Mouse (Mus musculus) heart, embryonic 14.5 days (tissue): ENCODE data around the gene Urm1. TPM values are rescaled to one million over a fixed set of nuclear protein-coding genes. Genes with fewer than 3 reads are reported as not detected.

Experiments
- ATAC-seq: fragments of 200-750 bp; cut with Nextera tagmentation; 2 replicates; pipeline ENCODE4 v1.8.0; 2017; ENCODE audit warnings: low read depth, moderate TSS enrichment; ENCODE audit not compliant: insufficient number of reproducible peaks, insufficient read depth, low FRiP score
- H3K27ac ChIP-seq, 2 experiments: fragments of 200-500 bp in 1 of 2; fragments of 300-500 bp in 1 of 2; sonication (generic) in 1 of 2; replicated peaks in 1 of 2; 2 replicates each; pipeline ENCODE4 v1.5.1; 2012 to 2014; ENCODE audit warnings: low read depth in 2 of 2, low read length in 2 of 2, control low read depth in 1 of 2, mild to moderate bottlenecking in 1 of 2, mixed read lengths in 1 of 2; ENCODE audit not compliant: control insufficient read depth in 1 of 2, insufficient read depth in 1 of 2
- H3K27me3 ChIP-seq: fragments of 300-500 bp; sonication (generic); 2 replicates; pipeline ENCODE4 v1.6.1; 2014; ENCODE audit warnings: mild to moderate bottlenecking, low read length, control low read depth; ENCODE audit not compliant: control insufficient read depth, insufficient read depth
- H3K36me3 ChIP-seq: fragments of 300-500 bp; sonication (generic); 2 replicates; pipeline ENCODE4 v1.6.1; 2014; ENCODE audit warnings: mild to moderate bottlenecking, control low read depth, low read length, mixed read lengths; ENCODE audit not compliant: control insufficient read depth, insufficient read depth
- H3K4me1 ChIP-seq, 2 experiments: fragments of 200-500 bp in 1 of 2; fragments of 300-500 bp in 1 of 2; sonication (generic) in 1 of 2; 2 replicates each; pipeline ENCODE4 v1.6.1; 2012 to 2014; ENCODE audit warnings: low read length in 2 of 2, control low read depth in 1 of 2, mixed read lengths in 1 of 2; ENCODE audit not compliant: control insufficient read depth in 2 of 2, insufficient read depth in 2 of 2
- H3K4me2 ChIP-seq: fragments of 300-500 bp; sonication (generic); 2 replicates; pipeline ENCODE4 v1.6.1; 2014; ENCODE audit warnings: mild to moderate bottlenecking, low read length
- H3K4me3 ChIP-seq, 2 experiments: fragments of 200-500 bp in 1 of 2; fragments of 300-500 bp in 1 of 2; sonication (generic) in 1 of 2; 2 replicates each; pipeline ENCODE4 v1.5.1; 2012 to 2014; ENCODE audit warnings: low read length in 2 of 2, mild to moderate bottlenecking in 2 of 2, control low read depth in 1 of 2, low read depth in 1 of 2, moderate library complexity in 1 of 2; ENCODE audit not compliant: control insufficient read depth in 1 of 2, insufficient read depth in 1 of 2
- H3K9ac ChIP-seq: fragments of 300-500 bp; sonication (generic); 2 replicates; pipeline ENCODE4 v1.6.1; 2014; ENCODE audit warnings: mild to moderate bottlenecking, low read length
- H3K9me3 ChIP-seq: fragments of 300-500 bp; sonication (generic); 2 replicates; pipeline ENCODE4 v1.6.1; 2016; ENCODE audit warnings: low read length, control low read depth; ENCODE audit not compliant: control insufficient read depth
- WGBS: fragments of 180-500 bp; shearing (Covaris S2); extraction: QIAGEN DNeasy Blood & Tissue Kit; methylation state at CpG from one replicate; pipeline ENCODE4 v1.1.7; 2014; 5-methylcytosine and 5-hydroxymethylcytosine counted together
- microRNA-seq: library from miRNA; unstranded; fragments of <30 nt; microRNA quantifications from one replicate; pipeline ENCODE4, GENCODE M21; 2016
- polyA plus RNA-seq: library from polyadenylated mRNA; unstranded; fragments of >200 nt; fragmentation: Nextera tagmentation; extraction: Ambion mirVana; gene quantifications from 2 replicates; pipeline ENCODE4 v1.2.1, GENCODE M21; 2014

The Urm1 gene
- polyA plus RNA-seq, 1 experiment from 2014 or later: 14.6 TPM

GRCm38 (mm10) chr2:29889066-29889944 lies 69.4 kb downstream of the Urm1 start, which contains the start of gene Odf2:
TSS of gene Odf2 (plus strand) at chr2:29889221.
- Histone ChIP-seq H3K4me2 (peak within 1 kb of the TSS; percentile 75), H3K4me3 (peak within 1 kb of the TSS; percentile 63 to 96), H3K36me3 (peaks cover 27% of the 10 kb centered on the region), H3K27me3 (no peaks in the 10 kb centered on the region), H3K4me1 (peaks cover 12 to 14% of the 10 kb centered on the region in 2 experiments), H3K9me3 (no peaks in the 10 kb centered on the region), H3K27ac (peak within 1 kb of the TSS; percentile 72 to 84), H3K9ac (peak within 1 kb of the TSS; percentile 84)
- WGBS: under 1% methylated on average over 51 of the region's 70 CpGs
- peak; percentile 92 for ATAC-seq

- Histone ChIP-seq H3K9me3 (no peaks in the 10 kb centered on the region), H3K9ac (peak overlapping the region; percentile 84), H3K27me3 (no peaks in the 10 kb centered on the region), H3K4me1 (peaks cover 12 to 14% of the 10 kb centered on the region in 2 experiments), H3K4me3 (peak overlapping the region; percentile 63 to 96), H3K27ac (peak overlapping the region; percentile 72 to 84), H3K4me2 (peak overlapping the region; percentile 75), H3K36me3 (peaks cover 37% of the 10 kb centered on the region)
- ATAC-seq: peak; percentile 83
- under 1% methylated on average over 54 of the region's 61 CpGs for WGBS
Observed at GRCm38 (mm10) chr2:29889991-29890833, 70.3 kb downstream of the Urm1 start.

GRCm38 (mm10) chr2:29891773-29892172 lies 71.9 kb downstream of the Urm1 start:
- Histone ChIP-seq H3K4me3 (no peak overlapping the region), H3K4me2 (no peak overlapping the region), H3K27ac (no peak overlapping the region), H3K4me1 (peaks cover 12 to 14% of the 10 kb centered on the region in 2 experiments), H3K36me3 (peaks cover 52% of the 10 kb centered on the region), H3K27me3 (no peaks in the 10 kb centered on the region), H3K9me3 (no peaks in the 10 kb centered on the region), H3K9ac (no peak overlapping the region)
- WGBS: 92% methylated on average over 6 of the region's 6 CpGs
- ATAC-seq: no peak

Small RNAs within 50 kb of the gene (microRNA-seq; reads per million reads assigned to microRNA genes)
- not detected for gene Mir219a-2
- gene Mir219b: not detected

Other genes starting within 250 kb of the Urm1 start
- gene Rapgef1, start 200.4 kb upstream of the Urm1 start, polyA plus RNA-seq: 12.6 and 14.5 TPM in 2 replicates
- gene Gm13420, start 68.4 kb upstream of the Urm1 start, polyA plus RNA-seq: not detected in 2 replicates
- gene Gm13547, start 60.8 kb upstream of the Urm1 start, polyA plus RNA-seq: not detected in 2 replicates
- 29.5 and 33.4 TPM in 2 replicates for gene Coq4, start 32.6 kb upstream of the Urm1 start, polyA plus RNA-seq
- gene Trub2, start 31.6 kb upstream of the Urm1 start, polyA plus RNA-seq: 21.9 and 23.3 TPM in 2 replicates
- gene Slc27a4, start 17.4 kb upstream of the Urm1 start, polyA plus RNA-seq: 7.8 and 9.5 TPM in 2 replicates
- 13.9 and 14.8 TPM in 2 replicates for gene Cercam, start 49.1 kb downstream of the Urm1 start, polyA plus RNA-seq
- gene Odf2, start 69.1 kb downstream of the Urm1 start, polyA plus RNA-seq: 46.8 and 47.2 TPM in 2 replicates
- gene Gle1, start 115.4 kb downstream of the Urm1 start, polyA plus RNA-seq: 36.1 and 38.1 TPM in 2 replicates
- 156 and 161 TPM in 2 replicates for gene Sptan1, start 145.5 kb downstream of the Urm1 start, polyA plus RNA-seq
- 18.9 and 21.8 TPM in 2 replicates for gene Wdr34, start 228.8 kb downstream of the Urm1 start, polyA plus RNA-seq
- 218 and 223 TPM in 2 replicates for gene Set, start 237.3 kb downstream of the Urm1 start, polyA plus RNA-seq